Mouse (Mus musculus) right cerebral cortex, postnatal 14 days (tissue): ENCODE results near the gene Tcf20.

Source experiments
- DNase-seq: peaks from one replicate; pipeline ENCODE4 v3.0.0; 2022

The Tcf20 gene

GRCm38 (mm10) chr15:82992079-82992783 is 4.6 kb upstream of the Tcf20 start:
- no peak for DNase-seq

GRCm38 (mm10) chr15:82989190-82989704 is 1.6 kb upstream of the Tcf20 start:
- no peak for DNase-seq

DNA sequence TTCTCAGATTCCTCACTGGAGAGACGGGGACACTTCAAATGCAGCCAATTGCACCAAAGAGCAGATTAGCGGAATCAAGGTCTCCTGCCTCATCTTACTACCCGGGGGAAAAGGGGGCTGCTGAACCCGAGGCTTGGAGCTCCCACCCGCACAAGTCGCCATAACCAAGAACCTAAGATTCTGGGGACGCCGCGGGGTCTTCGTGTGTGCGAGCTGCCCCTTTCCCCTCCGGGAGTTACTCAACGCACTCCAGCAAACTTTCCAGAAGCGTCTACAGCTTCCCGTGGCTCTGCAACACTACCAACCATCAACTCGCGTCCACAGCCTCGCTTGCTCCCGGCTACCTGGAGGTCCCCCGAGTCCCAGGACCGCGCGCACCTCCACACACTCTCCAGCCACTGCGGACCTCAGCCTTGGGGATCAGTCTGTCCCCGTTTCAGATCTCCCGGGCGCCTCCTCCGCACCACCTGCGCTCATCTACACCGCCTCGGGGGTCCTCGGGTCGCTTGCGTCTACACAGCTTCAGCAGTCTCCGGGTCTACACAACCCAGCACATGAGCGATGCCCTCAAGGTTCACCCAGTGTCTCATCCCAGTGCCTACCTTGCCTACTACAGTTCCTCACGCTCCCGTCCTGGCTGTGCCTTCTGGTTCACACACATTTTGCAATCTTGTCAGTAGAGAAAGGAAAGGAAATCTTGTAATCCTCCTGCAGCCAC is 499 bp downstream of the Tcf20 start:
- DNase-seq: no peak

- DNase-seq: no peak
These were observed 3.1 kb downstream of the Tcf20 start for GRCm38 (mm10) chr15:82984574-82984973.

DNA sequence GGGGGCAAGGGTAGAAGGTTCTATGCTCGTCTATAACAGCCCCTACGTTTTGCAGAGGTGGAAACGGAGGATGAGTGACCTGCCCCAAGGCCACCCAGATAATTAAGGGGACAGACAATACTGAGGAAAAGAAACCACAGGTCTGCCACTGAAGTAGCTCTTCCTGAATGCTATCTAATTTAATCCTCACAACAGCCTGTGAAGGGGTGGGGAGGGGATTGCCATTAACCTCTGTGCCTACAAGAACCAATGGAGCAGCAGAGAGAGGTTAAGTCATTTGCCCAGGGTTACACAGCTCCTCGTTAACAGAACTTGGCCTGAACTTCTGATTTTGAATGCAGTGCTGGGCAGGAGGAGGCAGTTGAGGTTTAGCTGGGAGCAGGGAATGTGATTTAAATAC is 3.6 kb downstream of the Tcf20 start:
- no peak for DNase-seq

DNA sequence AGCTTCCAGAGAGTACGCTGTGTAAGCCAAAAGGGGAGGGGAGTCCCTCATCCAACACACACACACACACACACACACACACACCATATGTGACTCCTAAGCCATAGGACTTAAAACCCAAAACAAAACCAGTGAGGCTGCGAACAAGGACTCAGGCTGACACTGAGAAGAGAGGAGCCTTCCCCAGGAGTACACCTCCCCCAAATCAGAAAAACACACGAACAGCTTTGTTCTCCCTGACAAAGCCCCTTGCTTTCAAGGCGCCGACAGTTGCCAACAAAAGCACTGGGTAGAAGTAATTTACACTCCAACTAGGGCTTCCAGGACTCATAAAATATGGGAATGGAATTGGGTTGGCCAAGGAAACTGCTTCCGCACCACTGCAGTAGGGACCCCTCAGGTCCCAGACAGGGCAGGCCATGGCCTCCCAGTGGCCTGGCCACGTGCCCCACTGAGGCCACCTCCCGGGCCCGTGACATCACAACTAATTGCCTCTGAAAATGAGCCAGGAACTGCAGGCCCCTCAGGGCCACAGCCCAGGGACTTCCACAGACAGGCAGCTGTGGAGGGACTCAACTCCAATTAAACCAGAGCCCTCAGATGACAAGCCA is 4.2 kb downstream of the Tcf20 start:
- peak; percentile 48 for DNase-seq

DNA sequence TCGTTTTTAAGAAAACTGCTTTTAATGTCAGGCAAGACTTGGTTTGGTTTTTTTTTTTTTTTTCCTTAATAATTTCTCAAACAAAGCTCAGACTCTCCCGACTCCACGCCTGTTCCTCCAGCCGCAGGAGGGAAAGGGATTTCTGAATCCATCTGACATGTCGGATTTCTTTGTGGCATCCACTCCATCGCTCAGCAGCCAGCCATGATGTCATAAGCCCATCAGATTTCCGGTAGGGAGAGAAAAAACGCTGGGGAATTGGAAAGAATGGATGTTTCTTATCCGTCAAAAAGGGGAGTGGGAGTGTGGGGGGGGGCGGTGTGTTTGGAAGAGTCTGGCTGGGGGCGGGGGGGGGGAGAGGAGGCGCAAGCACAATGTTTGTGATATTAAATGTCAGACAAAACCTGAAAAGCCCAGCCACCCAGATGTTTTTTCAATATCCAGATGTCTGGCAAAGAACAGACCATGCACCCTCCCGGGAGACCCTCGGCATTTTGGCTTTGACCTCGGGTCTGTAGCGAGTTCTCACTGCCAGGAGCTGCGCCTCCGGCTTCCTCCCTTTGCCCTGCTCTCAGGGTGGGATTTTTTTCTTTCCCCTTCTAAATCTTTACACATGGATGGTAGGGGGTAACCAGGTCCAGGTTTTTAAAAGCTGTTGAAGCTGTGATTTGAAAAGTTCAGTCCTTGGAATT is 4.8 kb downstream of the Tcf20 start:
- DNase-seq: no peak

GRCm38 (mm10) chr15:82981676-82982520 is 5.8 kb downstream of the Tcf20 start:
- DNase-seq: no peak

- no peak for DNase-seq
These were observed 8.1 kb downstream of the Tcf20 start for GRCm38 (mm10) chr15:82979531-82979930.

GRCm38 (mm10) chr15:82974471-82974870 is 13.2 kb downstream of the Tcf20 start:
- no peak for DNase-seq

DNA sequence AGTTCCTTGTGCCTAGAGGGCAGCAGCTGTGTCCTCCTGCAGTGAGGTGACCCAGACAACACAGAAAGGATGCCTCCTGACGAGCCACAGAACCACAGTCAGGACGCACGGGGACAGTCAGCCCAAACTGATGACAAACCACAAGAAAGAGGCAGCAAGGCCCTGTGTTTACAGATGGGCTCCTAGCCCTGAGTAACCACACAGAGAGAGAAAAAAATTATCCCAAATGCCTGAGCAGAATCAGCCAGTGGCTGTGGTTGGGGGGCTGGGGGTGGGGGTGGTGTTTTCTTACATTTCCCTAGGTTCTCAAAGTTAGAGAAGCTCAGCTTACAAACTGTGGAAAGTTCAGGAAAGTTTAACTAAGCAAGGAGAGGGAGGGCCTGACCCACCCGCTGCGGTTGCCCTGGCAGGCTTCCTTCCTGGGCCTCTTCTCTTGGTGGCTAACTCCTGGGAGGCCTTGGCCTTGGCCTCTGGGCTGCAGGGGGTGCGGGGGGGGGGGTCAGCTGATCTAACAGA is 18.4 kb downstream of the Tcf20 start:
- no peak for DNase-seq

- DNase-seq: peak; percentile 68
These were observed 19.2 kb downstream of the Tcf20 start for GRCm38 (mm10) chr15:82968449-82968848.

GRCm38 (mm10) chr15:82967947-82968346 is 19.7 kb downstream of the Tcf20 start:
- no peak for DNase-seq

DNA sequence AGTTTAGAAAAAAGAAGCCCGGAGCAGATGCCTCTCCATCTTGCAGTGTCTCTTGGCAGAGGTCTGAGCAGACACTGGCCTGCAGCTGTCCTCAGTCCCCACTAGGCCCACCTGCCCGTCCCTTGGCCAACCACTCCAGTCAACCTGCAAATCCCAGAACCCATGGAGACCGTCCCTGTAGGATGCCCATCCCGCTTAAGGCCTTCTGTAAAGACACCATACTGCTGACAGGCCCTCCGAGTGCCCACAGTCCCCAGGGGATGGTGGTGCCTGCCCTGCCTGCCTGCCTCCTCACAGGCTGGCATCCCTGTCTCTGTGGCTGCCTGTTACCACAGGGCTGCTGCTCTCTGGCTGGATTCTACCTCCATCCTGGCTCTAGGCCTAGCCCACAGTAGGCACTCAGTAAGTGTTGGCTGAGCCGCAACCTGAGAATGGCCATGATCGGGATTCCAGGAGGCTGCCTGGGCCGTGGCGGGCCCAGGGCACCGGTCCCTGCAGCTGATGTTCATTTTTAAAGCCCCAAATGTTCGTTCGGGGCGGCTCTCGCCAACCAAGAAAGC is 23.3 kb downstream of the Tcf20 start:
- peak; percentile 20 for DNase-seq

DNA sequence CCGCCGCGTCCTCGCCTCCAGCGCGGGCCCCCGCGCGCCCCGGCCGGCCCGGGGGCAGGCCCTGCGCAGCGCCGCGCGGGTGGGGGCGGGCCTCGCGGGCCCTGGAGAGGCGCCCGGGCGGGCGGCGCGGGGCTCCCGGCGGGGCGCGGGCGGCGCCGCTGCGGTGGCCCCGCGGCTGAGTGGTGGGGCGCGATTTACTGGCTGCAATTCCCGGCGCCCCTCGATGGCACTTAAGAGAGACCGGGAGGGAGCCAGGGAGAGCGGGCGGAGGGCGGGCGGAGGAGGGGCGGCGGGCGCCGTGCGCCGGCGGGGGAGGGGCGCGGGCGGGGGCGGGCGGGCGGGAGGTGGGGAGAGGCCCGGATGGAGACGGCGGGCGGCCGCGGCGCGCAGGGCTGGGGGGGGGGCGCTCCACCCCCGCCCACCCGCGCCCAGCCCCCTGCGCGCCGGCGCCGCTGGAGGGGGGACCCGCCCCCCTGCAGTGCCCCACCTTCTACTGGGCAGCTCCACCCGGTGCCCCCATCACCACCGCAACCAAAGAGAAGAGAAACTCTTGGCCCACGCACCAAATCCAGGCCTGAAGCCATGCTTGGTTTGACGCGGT is 24.0 kb downstream of the Tcf20 start:
- DNase-seq: peak; percentile 30

GRCm38 (mm10) chr15:82963090-82963489 is 24.6 kb downstream of the Tcf20 start:
- DNase-seq: peak; percentile 50

DNA sequence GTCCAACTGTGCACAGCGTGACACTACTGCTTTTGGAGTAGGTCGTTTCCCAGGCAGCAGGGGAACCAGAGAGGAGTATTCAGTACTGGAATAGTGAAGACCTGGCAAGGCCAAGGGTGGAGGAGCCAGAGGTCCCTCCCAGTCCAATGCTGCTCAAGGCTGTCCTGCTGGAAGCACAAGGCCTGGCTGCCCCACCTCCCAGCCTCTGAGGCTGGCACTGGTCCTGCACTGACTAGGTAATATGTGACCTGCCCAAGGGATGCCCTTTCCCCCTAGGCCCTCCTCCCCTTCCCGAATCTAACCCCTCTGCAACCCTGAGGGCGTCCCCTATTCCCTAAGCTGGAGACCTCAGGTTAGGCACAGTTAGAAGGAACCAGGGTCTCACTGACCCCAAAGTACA is 25.1 kb downstream of the Tcf20 start:
- peak; percentile 22 for DNase-seq

DNA sequence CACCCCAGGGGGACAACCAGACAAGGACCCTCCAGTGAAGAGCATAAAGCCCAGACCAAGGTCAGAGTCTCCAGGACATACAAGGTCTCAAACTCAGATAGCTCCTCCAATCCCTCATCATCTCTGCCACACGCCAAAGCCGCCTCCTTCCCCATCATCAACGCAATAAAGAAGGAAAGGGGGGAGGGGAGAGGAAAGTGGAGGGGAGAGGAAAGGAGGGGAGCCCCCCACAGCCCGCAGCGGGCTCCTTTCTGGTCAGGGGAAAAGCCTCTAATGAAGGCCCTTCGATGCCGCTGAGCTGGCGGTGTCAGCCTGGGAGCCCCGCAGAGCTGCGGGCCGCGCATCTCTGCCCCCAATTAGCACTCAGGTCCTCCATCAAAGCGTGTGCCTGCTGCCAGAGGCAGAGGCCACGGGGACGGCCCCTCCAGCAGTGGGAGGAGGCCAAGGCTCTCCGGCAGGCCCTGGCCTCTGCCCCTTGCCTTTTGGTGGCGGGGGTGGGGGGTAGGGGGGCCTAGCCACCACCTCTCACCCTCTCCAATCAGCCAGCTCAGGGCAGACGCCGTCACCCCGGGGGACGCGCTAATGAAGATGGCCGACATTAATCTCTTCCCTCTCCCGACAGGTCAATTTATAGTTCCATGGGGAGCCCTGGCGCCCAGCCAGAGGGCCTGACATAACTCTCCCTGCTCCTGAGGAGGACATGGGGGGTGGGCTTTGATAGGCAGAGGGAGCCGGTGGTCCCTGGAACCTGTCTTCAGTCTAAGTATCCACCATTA is 26.7 kb downstream of the Tcf20 start:
- peak; percentile 29 for DNase-seq

DNA sequence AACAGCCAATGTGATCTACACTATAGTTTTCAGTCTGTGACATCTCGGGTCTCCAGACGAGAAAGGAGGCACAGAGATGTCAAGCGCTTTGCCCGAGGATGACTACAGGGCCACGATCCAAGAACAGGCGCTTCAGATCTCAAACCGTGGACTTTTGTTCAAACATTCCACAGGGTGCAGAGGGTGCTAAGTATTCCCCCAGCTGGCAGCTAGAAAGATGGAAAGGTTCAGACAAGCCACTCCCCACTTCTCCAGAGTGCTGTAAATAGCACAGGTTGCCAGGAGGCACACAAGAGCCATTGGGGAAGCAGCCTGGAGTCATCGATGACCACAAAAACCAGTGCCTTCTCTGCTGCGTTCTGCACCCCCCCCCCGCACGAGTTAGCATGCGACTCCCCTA is 28.5 kb downstream of the Tcf20 start:
- DNase-seq: no peak

DNA sequence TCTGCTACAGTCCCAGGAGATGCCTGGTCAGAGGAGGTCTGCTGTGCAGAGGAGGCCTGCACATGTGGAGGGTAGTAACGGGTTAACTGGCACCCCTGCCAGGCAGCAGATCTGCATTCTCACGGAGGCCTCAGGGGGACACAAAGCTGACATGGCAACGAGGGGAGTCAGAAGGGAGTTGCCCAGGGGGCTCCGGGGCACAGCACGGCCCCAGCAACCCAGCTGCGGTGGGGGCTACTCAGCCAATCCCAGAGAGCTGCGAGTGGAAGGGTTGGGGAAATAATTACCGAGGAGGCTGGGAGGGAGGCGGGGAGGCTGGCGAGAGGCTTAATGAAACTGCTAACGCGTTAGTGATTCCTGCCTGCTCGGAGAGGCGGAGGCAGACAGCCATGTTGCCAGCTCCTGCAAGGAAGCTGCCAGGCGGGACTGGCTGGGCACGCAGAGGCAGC is 29.4 kb downstream of the Tcf20 start:
- peak; percentile 48 for DNase-seq
